Mouse (Mus musculus): ENCODE measurements around the gene Misp.
A peak's percentile ranks its signal among the peaks of the same experiment; 100 is the strongest.

The Misp gene

DNA sequence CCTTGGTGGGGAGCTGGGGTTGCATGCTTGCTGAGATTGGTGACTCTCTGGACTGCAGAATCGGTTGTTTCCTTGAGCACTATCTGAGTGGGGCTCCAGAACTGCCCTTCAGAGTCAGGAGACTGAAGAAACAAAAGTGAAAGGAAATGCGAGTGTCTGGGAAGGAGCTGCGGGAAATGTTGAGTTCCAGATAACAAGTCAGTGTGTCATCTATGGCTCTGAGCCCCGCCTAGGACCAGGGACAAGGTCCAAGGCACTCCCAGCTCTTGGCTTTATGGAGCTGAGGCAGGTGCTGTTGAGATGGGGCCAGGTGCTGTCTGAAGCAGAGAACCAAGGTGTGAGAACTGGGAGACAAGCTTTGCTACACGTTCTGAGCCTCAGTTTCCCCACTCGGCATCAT, 3.6 kb downstream of the Misp start:
- no peak for DNase-seq

DNA sequence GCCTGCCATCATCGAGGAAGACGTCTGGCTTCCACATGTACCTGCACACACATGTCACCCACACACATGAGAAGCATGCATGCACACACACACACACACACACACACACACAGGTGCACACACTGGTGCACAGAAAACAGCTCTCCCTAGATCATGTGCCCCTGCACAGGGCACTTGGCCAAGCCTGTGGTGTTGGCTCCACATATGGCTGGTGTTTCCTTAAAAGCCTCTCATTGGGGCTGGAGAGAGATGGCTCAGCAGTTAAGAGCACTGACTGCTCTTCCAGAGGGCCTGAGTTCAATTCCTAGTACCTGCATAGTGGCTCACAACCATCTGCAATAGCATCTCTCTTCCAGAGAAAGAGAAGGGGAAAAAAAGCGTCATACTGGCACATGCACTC, 10.8 kb downstream of the Misp start:
- DNase-seq = no peak

DNA sequence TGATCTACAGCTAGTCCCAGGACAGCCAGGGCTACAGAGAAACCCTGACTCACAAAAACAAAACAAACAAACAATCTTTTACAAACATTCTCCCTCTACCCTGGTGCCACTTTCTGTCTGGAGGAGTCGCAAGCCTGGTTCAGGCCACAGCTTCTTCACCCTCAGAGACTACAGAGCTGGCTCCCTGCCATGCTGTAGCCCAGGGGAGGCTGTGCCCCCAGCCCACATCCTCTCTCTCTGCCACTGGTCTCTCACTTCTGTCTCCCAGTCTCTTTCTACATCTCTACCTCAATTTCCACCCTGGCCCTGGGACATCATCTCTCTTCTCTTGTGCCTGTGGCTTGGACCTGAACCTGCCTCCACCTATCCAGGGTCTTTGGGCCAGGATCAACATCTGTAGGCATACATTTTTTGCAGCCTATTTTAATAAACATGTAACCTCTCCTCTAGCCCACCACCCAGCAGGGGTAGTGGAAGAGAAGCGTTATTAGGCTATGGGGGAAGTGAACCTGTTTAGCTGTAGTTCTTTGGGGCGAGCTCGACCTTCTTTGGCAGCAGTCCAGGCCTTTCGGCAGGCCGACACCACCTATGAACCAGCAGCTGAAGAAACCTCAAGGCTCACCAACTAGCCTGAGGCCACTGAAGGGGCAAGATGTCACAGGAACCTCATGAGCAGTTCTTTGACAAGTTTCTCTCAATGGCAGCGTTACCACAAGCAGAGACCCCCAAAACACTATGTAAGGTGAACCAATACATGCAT, 11.4 kb downstream of the Misp start:
- no peak for DNase-seq

DNA sequence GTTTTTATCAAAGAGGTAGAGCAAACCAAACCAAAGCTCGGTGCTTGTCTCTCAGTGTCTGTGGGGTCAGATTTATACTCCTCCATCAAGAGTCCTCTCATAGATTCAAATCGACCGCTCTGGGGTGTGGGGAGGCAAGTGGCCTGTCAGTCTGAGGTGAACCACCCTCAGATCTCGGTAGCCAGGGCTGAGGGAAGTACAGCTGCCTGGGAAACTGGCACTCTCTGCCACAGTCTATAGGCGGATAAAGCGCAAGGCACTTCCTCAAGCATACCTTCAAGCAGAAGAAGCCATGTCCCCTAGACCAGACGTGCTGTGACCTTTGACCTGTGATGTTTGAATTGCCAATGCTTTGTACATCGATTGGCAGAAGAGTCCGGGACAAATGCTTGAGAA, 12.0 kb downstream of the Misp start:
- DNase-seq = no peak

DNA sequence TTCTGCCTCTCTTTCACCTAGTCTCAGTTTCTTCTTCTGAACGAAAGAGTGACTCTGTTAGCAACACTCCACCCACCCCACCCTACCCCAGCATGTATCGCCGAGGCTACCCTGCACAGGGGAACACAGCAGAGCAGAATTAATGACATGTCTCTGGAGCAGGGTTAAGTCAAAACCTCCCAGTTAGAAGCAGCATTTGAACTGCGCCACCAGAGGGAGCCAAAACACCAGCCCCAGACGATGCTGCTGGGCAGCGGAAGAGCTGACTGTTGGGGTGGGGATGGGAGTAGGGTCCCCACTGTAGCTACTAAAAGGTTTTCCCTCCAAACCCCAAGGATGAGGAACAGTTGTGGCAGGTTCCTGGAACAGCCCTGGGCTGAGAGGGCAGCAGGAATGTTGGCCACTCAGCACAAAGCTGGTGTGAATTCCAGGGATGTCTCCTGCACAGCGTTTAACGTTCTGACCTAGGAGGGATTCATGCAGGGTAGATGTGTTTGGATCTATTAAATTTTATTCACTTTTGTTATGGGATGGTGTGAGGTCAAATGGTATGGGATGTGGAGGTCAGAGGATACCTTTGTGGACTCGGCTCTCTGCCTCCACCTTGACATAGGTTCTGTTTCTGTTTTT, 14.1 kb downstream of the Misp start:
- peak; percentile 74 for DNase-seq

DNA sequence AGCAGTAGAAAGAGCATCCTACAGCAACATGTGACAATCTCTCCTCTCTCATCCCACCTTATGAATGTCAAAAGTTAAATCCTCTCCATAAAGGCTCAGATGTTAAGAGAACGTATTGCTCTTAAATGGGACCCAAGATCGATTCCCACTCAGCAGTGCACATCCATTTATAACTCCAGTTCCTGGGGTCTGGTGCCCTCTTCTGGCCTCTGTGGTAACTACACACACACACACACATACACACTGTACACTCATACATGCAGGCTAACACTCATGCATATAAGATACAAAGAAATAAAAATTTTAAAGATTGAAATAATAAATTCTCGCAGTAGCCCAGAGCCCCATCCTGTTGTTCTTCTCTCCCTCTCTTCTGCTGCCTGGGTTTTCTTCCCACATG, 16.1 kb downstream of the Misp start:
- no peak for DNase-seq

- no peak for DNase-seq
These were observed 17.4 kb downstream of the Misp start for GRCm38 (mm10) chr10:79838151-79838550.

GRCm38 (mm10) chr10:79840091-79840490, 19.3 kb downstream of the Misp start:
- DNase-seq = no peak

- no peak for DNase-seq
These were observed 20.1 kb downstream of the Misp start for GRCm38 (mm10) chr10:79840644-79841551.

- DNase-seq = no peak
These were observed 21.5 kb downstream of the Misp start for GRCm38 (mm10) chr10:79842322-79842721.

GRCm38 (mm10) chr10:79843476-79843875, 22.7 kb downstream of the Misp start:
- DNase-seq = no peak

GRCm38 (mm10) chr10:79846553-79846952, 25.8 kb downstream of the Misp start:
- DNase-seq = no peak

DNA sequence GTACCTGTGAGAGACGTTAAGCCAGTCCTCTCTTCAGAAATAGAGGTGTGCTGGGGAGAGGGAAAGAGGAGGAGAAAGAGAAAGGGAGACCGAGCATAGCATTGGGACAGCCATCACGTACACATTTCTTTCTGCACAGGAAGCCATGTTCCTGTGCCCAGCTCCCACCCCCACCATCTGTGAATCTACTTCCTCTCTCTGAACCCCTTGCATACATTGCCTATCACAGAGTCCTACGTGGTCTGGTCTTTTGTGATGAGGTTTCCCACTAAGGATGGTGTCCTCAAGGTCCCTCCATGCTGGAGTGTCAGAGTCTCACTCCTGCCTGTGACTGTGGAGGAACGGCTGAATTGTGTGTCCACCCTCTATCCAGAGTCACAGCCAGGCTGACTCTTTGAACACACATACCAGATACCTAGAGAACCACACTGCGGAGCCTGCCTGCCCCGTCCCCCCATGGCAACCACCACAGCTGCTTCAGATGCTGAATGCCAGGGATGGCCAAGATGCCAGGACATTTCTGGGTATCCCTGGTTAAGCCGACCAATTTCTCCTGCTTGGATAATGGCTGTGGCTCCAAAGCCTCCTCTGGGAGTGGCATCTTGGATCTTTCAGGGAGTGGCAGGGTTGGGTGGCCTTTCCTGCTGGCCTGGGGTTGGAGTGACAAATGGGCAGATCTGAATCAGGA, 29.3 kb downstream of the Misp start:
- DNase-seq = no peak

DNA sequence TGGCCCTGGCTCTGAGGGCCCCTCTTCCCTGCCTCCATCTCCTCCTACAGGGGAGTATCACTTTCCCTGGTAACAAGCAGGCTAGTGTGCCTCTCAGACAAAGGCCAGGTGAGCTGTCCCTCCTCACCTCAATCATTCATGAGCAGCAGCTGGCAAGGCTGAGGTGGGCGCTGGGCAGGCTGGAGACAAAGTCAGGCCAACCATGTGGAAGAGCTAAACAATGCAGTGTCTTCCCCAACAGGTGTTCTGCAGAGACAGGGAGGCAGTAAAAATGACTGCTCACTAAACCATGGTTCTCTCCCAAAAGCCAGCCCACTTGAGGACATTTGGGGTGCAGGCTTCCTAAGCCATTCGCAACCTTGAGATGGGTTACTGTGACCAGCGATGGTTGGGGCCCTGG, 30.9 kb downstream of the Misp start:
- DNase-seq = no peak

GRCm38 (mm10) chr10:79852107-79852789, 31.5 kb downstream of the Misp start:
- no peak for DNase-seq

DNA sequence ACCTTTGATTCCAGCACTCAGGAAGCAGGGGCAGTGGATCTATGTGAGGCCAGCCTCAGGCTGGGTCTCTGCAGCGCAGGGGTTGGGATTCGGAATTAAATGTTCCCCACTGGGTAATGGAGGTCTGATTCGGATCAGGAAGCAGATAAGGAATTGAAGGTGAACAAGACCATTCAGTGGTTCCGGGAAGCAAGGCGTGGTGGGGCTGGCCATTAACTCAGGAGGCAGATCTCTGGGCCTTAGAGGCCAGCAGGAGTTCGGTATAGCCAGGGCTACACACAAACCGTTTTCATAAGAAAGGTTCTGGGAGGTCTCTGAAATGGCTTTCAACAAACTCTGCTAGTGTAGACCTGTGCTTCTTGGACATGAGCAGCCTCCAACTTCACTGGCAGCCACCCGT, 32.0 kb downstream of the Misp start:
- no peak for DNase-seq

DNA sequence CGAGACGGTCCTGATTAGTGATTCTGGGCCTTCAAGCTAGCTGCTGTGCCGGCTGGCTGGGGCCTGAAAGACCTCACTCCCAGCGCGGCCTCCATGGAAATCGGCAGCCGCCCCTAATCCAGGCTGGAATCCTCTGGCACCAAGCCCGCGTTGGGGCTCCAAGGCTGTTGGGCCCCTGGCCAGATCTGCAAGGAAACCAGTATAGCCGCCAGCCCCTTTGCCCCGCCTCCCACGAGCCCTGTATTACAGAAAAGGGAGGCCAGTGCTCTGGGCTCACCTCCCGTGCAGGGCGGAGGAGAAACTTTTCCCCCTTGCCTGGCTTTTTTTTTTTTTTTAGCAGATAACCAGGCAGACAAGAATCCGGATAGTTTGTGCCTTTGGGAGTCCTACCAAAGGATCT, 32.6 kb downstream of the Misp start:
- peak; percentile 85 for DNase-seq

GRCm38 (mm10) chr10:79853860-79854795, 33.3 kb downstream of the Misp start, which contains the start of gene Ptbp1:
Gene Ptbp1 (plus strand): TSS chr10:79854427.
- DNase-seq = peak; percentile 99

DNA sequence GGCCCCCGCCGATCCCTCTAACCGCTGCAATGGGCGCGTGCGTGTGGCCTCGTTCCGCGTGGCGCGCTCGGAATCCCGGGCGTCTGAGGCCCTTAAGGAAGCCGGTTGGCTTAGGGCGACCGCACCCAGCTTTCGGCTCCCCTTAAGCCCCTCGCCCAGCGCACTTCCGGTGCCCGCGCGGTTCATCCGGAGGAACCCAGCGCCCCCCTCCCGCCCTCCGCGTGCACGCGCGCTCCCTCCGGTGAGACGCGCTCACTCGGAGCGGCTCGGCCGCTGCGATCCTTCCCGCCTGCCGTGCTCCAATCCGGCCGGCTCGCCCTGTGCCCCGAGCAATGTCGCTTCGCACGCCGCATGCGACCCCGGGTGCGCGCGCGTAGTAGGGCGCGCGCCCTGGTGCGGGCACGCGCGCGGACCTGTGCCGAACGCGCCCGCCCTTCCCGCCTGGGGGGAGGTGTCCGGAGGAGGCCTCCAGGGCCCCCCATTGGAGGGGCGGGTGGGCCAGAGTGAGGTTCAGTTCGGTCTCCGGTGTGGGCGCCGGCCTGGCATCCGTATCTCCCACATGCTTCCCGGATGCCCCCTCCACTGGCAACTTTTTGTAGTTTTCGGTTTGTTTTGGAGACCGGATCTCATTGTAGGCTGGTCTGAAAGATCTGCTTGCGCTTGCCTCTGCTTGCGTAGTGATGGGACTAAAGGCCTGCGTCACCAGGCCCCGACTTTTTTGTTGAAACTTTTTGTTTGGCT, 34.2 kb downstream of the Misp start:
- peak; percentile 68 for DNase-seq

DNA sequence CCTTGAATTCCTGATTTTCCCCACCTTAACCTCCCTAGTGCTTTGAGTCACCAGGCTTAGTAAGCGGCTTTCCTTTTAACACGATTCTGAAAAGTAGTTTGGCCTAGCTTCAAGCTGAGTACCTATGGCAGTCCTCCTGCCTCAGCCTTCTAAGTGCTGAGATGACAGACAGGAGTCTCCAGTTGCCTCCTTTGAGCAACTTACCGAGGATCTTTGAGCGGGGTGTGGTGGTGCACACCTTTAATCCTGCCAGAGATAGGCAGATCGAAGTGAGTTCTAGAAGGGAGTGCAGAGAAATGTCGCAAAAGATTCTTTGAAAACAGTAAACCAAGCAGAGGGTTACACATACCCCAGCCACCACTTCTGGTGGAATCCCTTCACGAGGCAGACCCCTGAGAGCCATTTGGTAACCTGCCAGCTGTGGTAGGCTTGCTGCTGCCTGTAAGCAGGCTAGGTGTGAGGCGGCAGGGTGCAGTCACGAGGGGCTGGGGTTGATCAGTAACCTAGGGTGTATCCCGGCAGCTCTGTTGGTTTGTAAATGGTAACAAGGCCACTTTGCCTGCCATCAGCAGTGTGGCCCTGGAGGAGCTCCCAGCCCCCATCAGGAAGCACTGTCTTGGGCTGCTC, 34.9 kb downstream of the Misp start:
- DNase-seq = no peak
